Mouse (Mus musculus) intestine, postnatal 0 days (tissue): Measurements from ENCODE around the gene Diablo. TPM values are rescaled to one million over a fixed set of nuclear protein-coding genes. Genes with fewer than 3 reads are reported as not detected.
A peak's percentile ranks its signal among the peaks of the same experiment; 100 is the strongest.

ENCODE experiments used
- ATAC-seq: fragments of 200-750 bp; cut with Nextera tagmentation; 2 replicates; pipeline ENCODE4 v1.8.0; 2017; ENCODE audit warnings: mild to moderate bottlenecking, moderate TSS enrichment, moderate library complexity
- H3K27ac ChIP-seq: fragments of 300-500 bp; sonication (generic); 2 replicates; pipeline ENCODE4 v1.5.1; 2014; ENCODE audit warnings: mild to moderate bottlenecking, low read depth, low read length, moderate library complexity
- H3K27me3 ChIP-seq: fragments of 300-500 bp; sonication (generic); replicated peaks from 2 replicates; pipeline ENCODE4 v1.6.1; 2014; ENCODE audit warnings: low read length, mixed read lengths; ENCODE audit not compliant: control insufficient read depth, insufficient read depth
- H3K36me3 ChIP-seq: fragments of 300-500 bp; sonication (generic); 2 replicates; pipeline ENCODE4 v1.6.1; 2014; ENCODE audit warnings: mild to moderate bottlenecking, moderate library complexity; ENCODE audit not compliant: control insufficient read depth, insufficient read depth
- H3K4me1 ChIP-seq: fragments of 300-500 bp; sonication (generic); replicated peaks from 2 replicates; pipeline ENCODE4 v1.6.1; 2014; ENCODE audit warnings: antibody characterized with exemption, low read length, mixed read lengths; ENCODE audit not compliant: control insufficient read depth, insufficient read depth
- H3K4me2 ChIP-seq: fragments of 300-500 bp; sonication (generic); replicated peaks from 2 replicates; pipeline ENCODE4 v1.6.1; 2014; ENCODE audit warnings: low read depth, mild to moderate bottlenecking, moderate library complexity
- H3K4me3 ChIP-seq: fragments of 300-500 bp; sonication (generic); 2 replicates; pipeline ENCODE4 v1.5.1; 2014; ENCODE audit warnings: low read depth, low read length
- H3K9ac ChIP-seq: fragments of 300-500 bp; sonication (generic); 2 replicates; pipeline ENCODE4 v1.6.1; 2014; ENCODE audit warnings: mild to moderate bottlenecking, low read depth, low read length
- H3K9me3 ChIP-seq: fragments of 300-500 bp; sonication (generic); 2 replicates; pipeline ENCODE4 v1.6.1; 2016; ENCODE audit warnings: mixed run types; ENCODE audit not compliant: control insufficient read depth
- CTCF ChIP-seq: sonication (generic); IDR thresholded peaks from 2 replicates; pipeline ENCODE4 v1.5.1; 2016; ENCODE audit warnings: low read depth, mild to moderate bottlenecking, control low read depth, antibody characterized with exemption, moderate library complexity
- WGBS: fragments of 180-500 bp; shearing (Covaris S2); extraction: QIAGEN DNeasy Blood & Tissue Kit; methylation state at CpG from one replicate; pipeline ENCODE4 v1.1.7; 2014; 5-methylcytosine and 5-hydroxymethylcytosine counted together
- polyA plus RNA-seq: library from polyadenylated mRNA; unstranded; fragments of >200 nt; fragmentation: Nextera tagmentation; extraction: Ambion mirVana; gene quantifications from 2 replicates; pipeline ENCODE4 v1.2.1, GENCODE M21; 2015

Gene Diablo
- polyA plus RNA-seq, 1 experiment from 2014 or later, result 57.0 TPM

- no peak overlapping the region for H3K4me3 ChIP-seq
- WGBS, result 90% methylated on average over 7 of the region's 7 CpGs
- no peak for ATAC-seq
- H3K36me3 ChIP-seq, result peaks cover 45% of the 10 kb centered on the region
- H3K4me1 ChIP-seq, result no peaks in the 10 kb centered on the region
- no peak overlapping the region for H3K4me2 ChIP-seq
- H3K9ac ChIP-seq, result no peak overlapping the region
- TF ChIP-seq CTCF, result no peak
- no peaks in the 10 kb centered on the region for H3K27me3 ChIP-seq
- no peaks in the 10 kb centered on the region for H3K9me3 ChIP-seq
- no peak overlapping the region for H3K27ac ChIP-seq
Observed at GRCm38 (mm10) chr5:123555693-123556092, 31.7 kb upstream of the Diablo start.

- Histone ChIP-seq H3K4me2 (no peak overlapping the region), H3K27me3 (no peaks in the 10 kb centered on the region), H3K9ac (no peak overlapping the region), H3K4me3 (no peak overlapping the region), H3K27ac (no peak overlapping the region), H3K9me3 (no peaks in the 10 kb centered on the region), H3K4me1 (no peaks in the 10 kb centered on the region), H3K36me3 (peaks cover 69% of the 10 kb centered on the region)
- no peak for TF ChIP-seq CTCF
- ATAC-seq, result no peak
- WGBS, result 94% methylated on average over 10 of the region's 10 CpGs
Observed at GRCm38 (mm10) chr5:123533801-123534200, 9.8 kb upstream of the Diablo start.

- Histone ChIP-seq H3K4me2 (no peak overlapping the region), H3K27me3 (no peaks in the 10 kb centered on the region), H3K4me3 (no peak overlapping the region), H3K36me3 (peaks cover 63% of the 10 kb centered on the region), H3K9me3 (no peaks in the 10 kb centered on the region), H3K4me1 (no peaks in the 10 kb centered on the region), H3K27ac (no peak overlapping the region), H3K9ac (no peak overlapping the region)
- no peak for TF ChIP-seq CTCF
- WGBS, result 93% methylated on average over 8 of the region's 8 CpGs
- no peak for ATAC-seq
Observed at GRCm38 (mm10) chr5:123530056-123530455, 6.1 kb upstream of the Diablo start.

GRCm38 (mm10) chr5:123528641-123529040 lies 4.7 kb upstream of the Diablo start:
- Histone ChIP-seq H3K9ac (no peak overlapping the region), H3K4me3 (no peak overlapping the region), H3K36me3 (peaks cover 52% of the 10 kb centered on the region), H3K27ac (no peak overlapping the region), H3K4me1 (no peaks in the 10 kb centered on the region), H3K9me3 (no peaks in the 10 kb centered on the region), H3K27me3 (no peaks in the 10 kb centered on the region), H3K4me2 (no peak overlapping the region)
- ATAC-seq, result no peak
- 68% methylated on average over 7 of the region's 7 CpGs for WGBS
- TF ChIP-seq CTCF, result no peak

GRCm38 (mm10) chr5:123525916-123526495 lies 2.0 kb upstream of the Diablo start:
- WGBS, result 90% methylated on average over 9 of the region's 9 CpGs
- ATAC-seq, result no peak

GRCm38 (mm10) chr5:123525281-123525680 lies 1.3 kb upstream of the Diablo start, which contains the start of gene Gm49027:
Gene Gm49027 (minus strand): TSS chr5:123525488.
- ATAC-seq, result no peak
- no peaks in the 10 kb centered on the region for H3K9me3 ChIP-seq
- 68% methylated on average over 7 of the region's 7 CpGs for WGBS
- no peak within 1 kb of the TSS for H3K27ac ChIP-seq
- no peak for TF ChIP-seq CTCF
- peak within 1 kb of the TSS; percentile 96 for H3K4me2 ChIP-seq
- H3K4me3 ChIP-seq, result peak within 1 kb of the TSS; percentile 80
- H3K27me3 ChIP-seq, result no peaks in the 10 kb centered on the region
- peaks cover 22% of the 10 kb centered on the region; the same call in 1 of the 2 replicates for H3K36me3 ChIP-seq
- no peak within 1 kb of the TSS for H3K9ac ChIP-seq
- H3K4me1 ChIP-seq, result no peaks in the 10 kb centered on the region

More at GRCm38 (mm10) chr5:123525916-123526495, 2.0 kb upstream of the Diablo start:
- Histone ChIP-seq H3K4me2 (no peak overlapping the region), H3K9ac (no peak overlapping the region), H3K9me3 (no peaks in the 10 kb centered on the region), H3K4me1 (no peaks in the 10 kb centered on the region), H3K27me3 (no peaks in the 10 kb centered on the region), H3K36me3 (peaks cover 27% of the 10 kb centered on the region; the same call in 1 of the 2 replicates), H3K4me3 (no peak overlapping the region), H3K27ac (no peak overlapping the region)
- TF ChIP-seq CTCF, result no peak
